Mouse (Mus musculus): ENCODE results near the gene Rhox8. TPM values are rescaled to one million over a fixed set of nuclear protein-coding genes. Genes with fewer than 3 reads are reported as not detected.

Gene Rhox8
- total and polyA plus RNA-seq, 3 experiments, result not detected

Other genes with a start within 250 kb of the Rhox8 start
- not detected in 2 replicates for gene Rhox2g, start 235.5 kb downstream of the Rhox8 start, total RNA-seq (2012; rRNA removed)
- not detected for gene Rhox2g, start 235.5 kb downstream of the Rhox8 start, polyA plus RNA-seq (2012; ENCODE audit: insufficient read depth in 1 of 2, insufficient read length in 2 of 2, low read depth in 1 of 2, low replicate concordance in 2 of 2, missing spikeins in 1 of 2)
- gene Rhox4g, start 227.6 kb downstream of the Rhox8 start, total RNA-seq (2012; rRNA removed), result not detected in 2 replicates
- gene Rhox4g, start 227.6 kb downstream of the Rhox8 start, polyA plus RNA-seq (2012; ENCODE audit: insufficient read depth in 1 of 2, insufficient read length in 2 of 2, low read depth in 1 of 2, low replicate concordance in 2 of 2, missing spikeins in 1 of 2), result not detected
- gene Rhox3h, start 210.2 kb downstream of the Rhox8 start, total RNA-seq (2012; rRNA removed), result not detected in 2 replicates
- gene Rhox3h, start 210.2 kb downstream of the Rhox8 start, polyA plus RNA-seq (2012; ENCODE audit: insufficient read depth in 1 of 2, insufficient read length in 2 of 2, low read depth in 1 of 2, low replicate concordance in 2 of 2, missing spikeins in 1 of 2), result not detected
- gene Rhox2h, start 205.7 kb downstream of the Rhox8 start, total RNA-seq (2012; rRNA removed), result not detected in 2 replicates
- not detected for gene Rhox2h, start 205.7 kb downstream of the Rhox8 start, polyA plus RNA-seq (2012; ENCODE audit: insufficient read depth in 1 of 2, insufficient read length in 2 of 2, low read depth in 1 of 2, low replicate concordance in 2 of 2, missing spikeins in 1 of 2)
- 0.23 TPM in 1 of 2 replicates, not detected in the other for gene Rhox5, start 74.1 kb downstream of the Rhox8 start, total RNA-seq (2012; rRNA removed)
- gene Rhox5, start 74.1 kb downstream of the Rhox8 start, polyA plus RNA-seq (2012; ENCODE audit: insufficient read depth in 1 of 2, insufficient read length in 2 of 2, low read depth in 1 of 2, low replicate concordance in 2 of 2, missing spikeins in 1 of 2), result not detected
- not detected in 2 replicates for gene Rhox6, start 52.0 kb downstream of the Rhox8 start, total RNA-seq (2012; rRNA removed)
- not detected for gene Rhox6, start 52.0 kb downstream of the Rhox8 start, polyA plus RNA-seq (2012; ENCODE audit: insufficient read depth in 1 of 2, insufficient read length in 2 of 2, low read depth in 1 of 2, low replicate concordance in 2 of 2, missing spikeins in 1 of 2)
- not detected in 2 replicates for gene Rhox7a, start 47.3 kb downstream of the Rhox8 start, total RNA-seq (2012; rRNA removed)
- not detected for gene Rhox7a, start 47.3 kb downstream of the Rhox8 start, polyA plus RNA-seq (2012; ENCODE audit: insufficient read depth in 1 of 2, insufficient read length in 2 of 2, low read depth in 1 of 2, low replicate concordance in 2 of 2, missing spikeins in 1 of 2)
- not detected in 2 replicates for gene Rhox7b, start 18.3 kb upstream of the Rhox8 start, total RNA-seq (2012; rRNA removed)
- gene Rhox7b, start 18.3 kb upstream of the Rhox8 start, polyA plus RNA-seq (2012; ENCODE audit: insufficient read depth in 1 of 2, insufficient read length in 2 of 2, low read depth in 1 of 2, low replicate concordance in 2 of 2, missing spikeins in 1 of 2), result not detected
- gene Rhox9, start 22.8 kb upstream of the Rhox8 start, total RNA-seq (2012; rRNA removed), result not detected in 2 replicates
- not detected for gene Rhox9, start 22.8 kb upstream of the Rhox8 start, polyA plus RNA-seq (2012; ENCODE audit: insufficient read depth in 1 of 2, insufficient read length in 2 of 2, low read depth in 1 of 2, low replicate concordance in 2 of 2, missing spikeins in 1 of 2)
- not detected in 2 replicates for gene Btg1-ps1, start 139.9 kb upstream of the Rhox8 start, total RNA-seq (2012; rRNA removed)
- not detected for gene Btg1-ps1, start 139.9 kb upstream of the Rhox8 start, polyA plus RNA-seq (2012; ENCODE audit: insufficient read depth in 1 of 2, insufficient read length in 2 of 2, low read depth in 1 of 2, low replicate concordance in 2 of 2, missing spikeins in 1 of 2)
- gene Btg1-ps2, start 164.2 kb upstream of the Rhox8 start, total RNA-seq (2012; rRNA removed), result not detected in 2 replicates
- not detected for gene Btg1-ps2, start 164.2 kb upstream of the Rhox8 start, polyA plus RNA-seq (2012; ENCODE audit: insufficient read depth in 1 of 2, insufficient read length in 2 of 2, low read depth in 1 of 2, low replicate concordance in 2 of 2, missing spikeins in 1 of 2)
- gene Rhox10, start 187.5 kb upstream of the Rhox8 start, total RNA-seq (2012; rRNA removed), result not detected in 2 replicates
- gene Rhox10, start 187.5 kb upstream of the Rhox8 start, polyA plus RNA-seq (2012; ENCODE audit: insufficient read depth in 1 of 2, insufficient read length in 2 of 2, low read depth in 1 of 2, low replicate concordance in 2 of 2, missing spikeins in 1 of 2), result not detected
- gene Rhox11, start 206.2 kb upstream of the Rhox8 start, total RNA-seq (2012; rRNA removed), result not detected in 2 replicates
- gene Rhox11, start 206.2 kb upstream of the Rhox8 start, polyA plus RNA-seq (2012; ENCODE audit: insufficient read depth in 1 of 2, insufficient read length in 2 of 2, low read depth in 1 of 2, low replicate concordance in 2 of 2, missing spikeins in 1 of 2), result not detected
- gene Rhox12, start 232.0 kb upstream of the Rhox8 start, total RNA-seq (2012; rRNA removed), result not detected in 2 replicates
- gene Rhox12, start 232.0 kb upstream of the Rhox8 start, polyA plus RNA-seq (2012; ENCODE audit: insufficient read depth in 1 of 2, insufficient read length in 2 of 2, low read depth in 1 of 2, low replicate concordance in 2 of 2, missing spikeins in 1 of 2), result not detected
- not detected in 2 replicates for gene Rhox13, start 242.3 kb upstream of the Rhox8 start, total RNA-seq (2012; rRNA removed)
- not detected for gene Rhox13, start 242.3 kb upstream of the Rhox8 start, polyA plus RNA-seq (2012; ENCODE audit: insufficient read depth in 1 of 2, insufficient read length in 2 of 2, low read depth in 1 of 2, low replicate concordance in 2 of 2, missing spikeins in 1 of 2)

All from MEL (cell line).